Mouse (Mus musculus): ENCODE results near the gene Slamf6. TPM values are rescaled to one million over a fixed set of nuclear protein-coding genes. Genes with fewer than 3 reads are reported as not detected.
A peak's percentile ranks its signal among the peaks of the same experiment; 100 is the strongest.

Slamf6 gene
- total RNA-seq, 2 experiments from 2014 or later, result 1.4 to 4.8 TPM

DNA sequence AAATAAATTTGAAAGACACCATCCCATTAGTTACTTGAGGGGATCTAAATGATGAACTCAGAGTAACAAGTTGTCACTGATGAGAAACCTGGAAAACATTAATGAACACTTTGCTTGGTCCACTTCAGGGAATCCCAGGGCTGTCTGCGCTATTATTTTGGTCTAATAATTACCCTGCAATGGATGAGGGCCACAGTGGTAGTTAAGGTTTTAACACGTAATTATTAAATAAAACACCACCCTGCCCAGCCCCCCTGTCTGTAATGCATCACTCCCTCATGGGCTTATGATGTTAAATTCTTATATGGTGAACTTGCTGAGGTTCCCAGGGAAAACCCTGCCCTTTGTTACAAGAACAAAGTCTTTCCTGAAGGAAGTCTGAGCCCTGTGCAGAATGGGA is 74.6 kb downstream of the Slamf6 start:
- no peak for ATAC-seq (replicated peaks; ENCODE audit: poor library complexity, severe bottlenecking)

DNA sequence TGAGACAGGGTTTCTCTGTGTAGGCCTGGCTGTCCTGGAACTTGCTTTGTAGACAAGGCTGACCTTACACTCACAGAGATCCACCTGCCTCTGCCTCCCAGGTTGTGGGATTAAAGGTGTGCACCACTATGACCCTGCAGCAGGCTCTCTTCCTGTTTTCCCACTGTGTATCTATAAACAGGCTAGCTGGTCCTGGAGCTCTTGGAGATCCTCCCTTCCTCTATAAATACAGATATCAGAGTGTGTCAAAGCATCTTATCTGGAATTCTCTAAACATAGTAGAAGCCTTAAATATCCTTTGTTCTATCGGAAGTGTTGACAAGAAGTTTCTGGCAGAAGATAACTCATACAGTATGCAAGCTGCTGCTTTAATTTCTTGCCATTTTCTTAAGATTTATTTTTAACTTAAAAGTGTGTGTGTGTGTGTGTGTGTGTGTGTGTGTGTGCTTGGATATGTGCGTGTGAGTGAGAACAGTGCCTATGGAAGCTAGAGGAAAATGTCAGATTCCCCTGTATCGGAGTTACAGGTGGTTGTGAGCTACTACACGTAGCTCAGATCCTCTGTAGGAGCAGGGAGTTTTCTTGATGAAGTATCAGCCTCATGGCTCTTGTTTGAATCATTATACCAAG is 75.7 kb downstream of the Slamf6 start:
- ATAC-seq (replicated peaks; ENCODE audit: poor library complexity, severe bottlenecking), result no peak

DNA sequence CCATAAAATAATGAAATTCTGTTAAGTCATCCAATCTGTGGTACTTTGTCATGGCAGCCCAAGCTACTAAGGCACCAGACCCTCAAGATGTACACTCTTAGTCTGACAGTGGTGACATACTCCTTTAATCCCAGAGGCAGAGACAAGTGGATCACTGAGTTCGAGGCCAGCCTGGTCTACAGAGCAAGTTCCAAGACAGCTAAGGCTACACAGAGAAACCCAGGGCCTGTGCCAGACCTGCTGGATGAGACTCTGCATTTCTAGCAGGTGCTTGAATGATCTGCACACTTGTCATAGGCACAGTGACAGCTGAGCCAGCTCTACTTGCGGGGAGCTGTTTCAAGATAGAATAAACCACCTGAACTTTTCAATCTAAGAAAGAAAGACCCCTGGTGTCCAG is 77.2 kb downstream of the Slamf6 start:
- no peak for ATAC-seq (replicated peaks; ENCODE audit: poor library complexity, severe bottlenecking)

DNA sequence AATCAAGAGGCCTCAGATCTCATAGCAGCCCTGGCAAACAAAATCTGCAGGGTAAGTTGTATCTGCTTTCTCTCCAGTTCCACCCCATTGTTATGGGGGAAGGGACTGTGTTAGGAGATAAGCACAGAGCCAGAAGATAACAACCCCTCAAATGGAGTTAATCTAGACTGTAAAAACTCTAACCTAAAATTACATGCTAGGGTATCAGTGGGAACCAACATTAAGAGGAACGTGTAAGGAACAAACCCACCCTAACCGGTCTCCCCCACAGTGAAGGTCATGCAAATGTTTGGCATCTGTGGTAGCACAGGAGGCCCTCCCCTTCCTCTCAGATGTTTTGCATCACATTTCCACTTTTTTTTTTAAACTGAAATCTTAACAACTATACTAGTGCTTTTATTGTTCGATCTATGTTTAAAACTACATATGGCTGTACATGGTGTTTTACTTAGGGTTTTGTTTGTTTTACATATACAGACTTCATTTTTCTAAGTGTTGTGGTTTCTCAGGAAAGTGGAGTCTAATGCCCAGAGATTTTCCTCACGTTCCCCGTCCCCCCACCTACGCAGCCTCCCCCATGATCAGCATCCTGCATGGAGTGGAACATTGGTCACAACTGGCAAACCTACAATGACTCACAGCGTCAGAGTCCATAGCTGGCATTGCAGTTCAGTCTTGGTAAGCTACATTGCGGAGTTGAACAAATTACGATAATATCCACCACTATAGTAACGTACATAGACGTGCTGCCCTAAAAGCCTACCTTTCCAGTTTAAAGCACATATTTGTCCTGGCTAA is 77.8 kb downstream of the Slamf6 start:
- peak; percentile 52 for ATAC-seq (replicated peaks; ENCODE audit: poor library complexity, severe bottlenecking)

DNA sequence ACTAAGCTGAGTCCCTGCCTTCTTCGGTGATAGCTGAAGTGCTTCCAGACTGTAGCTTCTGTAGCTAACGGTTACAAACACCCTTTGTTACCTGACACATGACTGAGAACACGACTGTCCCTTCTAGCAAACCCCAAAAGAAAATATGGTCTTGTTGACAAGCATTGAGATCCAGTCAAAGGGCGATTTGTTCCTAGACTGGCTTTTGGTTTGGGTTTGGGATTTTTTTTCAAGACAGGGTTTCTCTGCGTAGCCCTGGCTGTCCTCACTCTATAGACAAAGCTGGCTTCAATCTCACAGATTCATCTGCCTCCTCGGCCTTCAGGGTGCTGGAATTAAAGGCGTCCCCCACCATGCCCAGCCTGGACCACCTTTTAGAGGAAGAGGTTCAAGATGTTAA is 79.4 kb downstream of the Slamf6 start:
- no peak for ATAC-seq (replicated peaks; ENCODE audit: poor library complexity, severe bottlenecking)

DNA sequence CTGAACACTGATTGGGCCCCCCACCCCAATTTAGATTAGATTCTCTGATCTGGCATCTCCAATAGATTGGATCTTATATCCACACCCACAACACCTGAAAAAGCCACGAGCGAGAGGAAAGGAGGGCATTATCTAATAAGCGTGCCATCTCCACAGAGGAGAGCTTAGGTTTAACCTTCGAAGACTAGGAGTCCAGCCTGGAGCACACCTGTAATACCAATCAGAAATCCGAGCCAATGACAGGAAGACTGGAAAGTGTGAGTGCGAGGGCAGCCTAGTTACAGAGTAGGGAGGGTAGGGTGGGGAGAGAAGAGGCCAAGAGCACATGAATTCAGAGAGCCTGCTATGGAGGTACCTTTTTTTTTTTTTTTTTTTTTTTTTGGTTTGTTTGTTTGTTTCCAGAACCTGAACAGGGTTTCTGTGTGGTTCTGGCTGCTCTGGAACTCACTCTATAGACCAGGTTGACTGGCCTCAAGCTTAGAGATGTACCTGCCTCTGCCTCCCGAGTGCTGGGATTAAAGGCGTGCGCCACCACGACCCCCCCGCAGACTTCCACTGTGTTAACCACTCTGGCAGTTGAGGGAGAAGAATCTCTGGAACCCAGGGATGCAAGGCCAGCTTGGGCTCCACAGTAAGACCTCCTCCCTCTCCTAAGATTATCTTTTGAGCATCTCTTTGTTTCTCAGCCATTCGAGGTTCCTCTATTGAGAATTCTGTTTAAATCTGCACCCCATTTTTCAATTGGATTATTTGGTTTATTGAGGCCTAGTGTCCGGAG is 81.7 kb downstream of the Slamf6 start:
- no peak for ATAC-seq (replicated peaks; ENCODE audit: poor library complexity, severe bottlenecking)

DNA sequence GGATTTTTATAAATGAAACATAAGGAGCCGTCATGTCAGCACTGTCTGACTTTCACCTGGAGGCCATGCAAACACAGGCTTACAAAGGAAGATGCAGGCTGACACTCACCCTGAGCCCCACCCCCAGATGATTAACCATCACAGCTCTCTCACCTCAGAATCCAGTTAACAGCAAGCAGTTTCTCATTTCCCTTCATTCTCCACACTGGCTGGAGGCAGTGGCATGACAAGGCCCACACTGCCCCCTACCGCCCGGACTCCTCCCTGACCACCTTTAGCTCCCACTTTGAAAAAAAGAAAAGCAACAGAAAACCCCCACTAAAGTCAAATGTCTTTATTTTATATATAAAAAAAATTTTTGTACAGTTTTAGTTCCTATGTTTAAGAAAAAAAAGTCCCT is 83.3 kb downstream of the Slamf6 start:
- peak; percentile 91 for ATAC-seq (replicated peaks; ENCODE audit: poor library complexity, severe bottlenecking)

DNA sequence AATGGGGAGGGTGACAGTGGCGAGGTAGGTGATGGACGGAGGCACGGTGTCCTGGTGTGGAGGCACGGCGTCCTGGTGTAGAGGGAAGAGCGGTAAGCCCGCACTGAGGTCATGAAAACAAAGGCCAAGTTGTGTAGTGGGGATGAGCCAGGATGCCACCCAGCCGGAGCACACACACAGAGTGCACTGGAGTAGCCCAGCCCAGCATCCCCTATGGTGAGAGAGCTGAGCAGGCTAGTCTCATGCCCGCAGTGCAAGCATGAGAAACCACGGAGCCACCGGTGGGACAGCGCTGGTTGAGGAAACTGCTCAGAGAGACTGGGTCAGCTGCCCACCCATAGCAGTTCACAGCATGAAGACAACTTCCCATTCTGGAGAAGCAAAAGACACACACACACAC is 84.3 kb downstream of the Slamf6 start:
- peak; percentile 28; the same call in 1 of the 2 replicates for ATAC-seq (replicated peaks; ENCODE audit: poor library complexity, severe bottlenecking)

Other genes starting within 250 kb of the Slamf6 start
- gene Cd48, start 235.5 kb upstream of the Slamf6 start, total RNA-seq (2014; fragmentation: Nextera tagmentation), result 167 and 179 TPM in 2 replicates
- 138 and 170 TPM in 2 replicates for gene Cd48, start 235.5 kb upstream of the Slamf6 start, total RNA-seq (2017)
- not detected in 2 replicates for gene Slamf1, start 150.4 kb upstream of the Slamf6 start, total RNA-seq (2014; fragmentation: Nextera tagmentation)
- 0.04 TPM in 1 of 2 replicates, not detected in the other for gene Slamf1, start 150.4 kb upstream of the Slamf6 start, total RNA-seq (2017)
- gene Cd84, start 77.8 kb upstream of the Slamf6 start, total RNA-seq (2014; fragmentation: Nextera tagmentation), result 27.8 and 46.4 TPM in 2 replicates
- 65.1 and 76.7 TPM in 2 replicates for gene Cd84, start 77.8 kb upstream of the Slamf6 start, total RNA-seq (2017)
- gene Gm10521, start 21.9 kb upstream of the Slamf6 start, total RNA-seq (2014; fragmentation: Nextera tagmentation), result 1.6 and 2.3 TPM in 2 replicates
- gene Gm10521, start 21.9 kb upstream of the Slamf6 start, total RNA-seq (2017), result 1.3 and 1.9 TPM in 2 replicates
- gene Vangl2, start 110.9 kb downstream of the Slamf6 start, total RNA-seq (2014; fragmentation: Nextera tagmentation), result 3.0 and 6.3 TPM in 2 replicates
- gene Vangl2, start 110.9 kb downstream of the Slamf6 start, total RNA-seq (2017), result 1.5 and 2.5 TPM in 2 replicates
- not detected in 2 replicates for gene Nhlh1, start 140.1 kb downstream of the Slamf6 start, total RNA-seq (2014; fragmentation: Nextera tagmentation)
- gene Nhlh1, start 140.1 kb downstream of the Slamf6 start, total RNA-seq (2017), result not detected in 2 replicates
- gene Copa, start 165.0 kb downstream of the Slamf6 start, total RNA-seq (2014; fragmentation: Nextera tagmentation), result 183 and 188 TPM in 2 replicates
- gene Copa, start 165.0 kb downstream of the Slamf6 start, total RNA-seq (2017), result 175 and 184 TPM in 2 replicates
- gene Ncstn, start 165.3 kb downstream of the Slamf6 start, total RNA-seq (2014; fragmentation: Nextera tagmentation), result 63.1 and 77.4 TPM in 2 replicates
- 29.3 and 38.9 TPM in 2 replicates for gene Ncstn, start 165.3 kb downstream of the Slamf6 start, total RNA-seq (2017)
- 28.3 and 40.3 TPM in 2 replicates for gene Pex19, start 209.2 kb downstream of the Slamf6 start, total RNA-seq (2014; fragmentation: Nextera tagmentation)
- gene Pex19, start 209.2 kb downstream of the Slamf6 start, total RNA-seq (2017), result 35.8 and 47.3 TPM in 2 replicates
- 68.0 and 76.2 TPM in 2 replicates for gene Dcaf8, start 230.6 kb downstream of the Slamf6 start, total RNA-seq (2014; fragmentation: Nextera tagmentation)
- gene Dcaf8, start 230.6 kb downstream of the Slamf6 start, total RNA-seq (2017), result 107 and 114 TPM in 2 replicates